Mouse (Mus musculus) lung, adult 2 months (tissue): ENCODE data around the gene Fxn. TPM values are rescaled to one million over a fixed set of nuclear protein-coding genes. Genes with fewer than 3 reads are reported as not detected.
"Not testable (repeated sequence)": the region's sequence is repeated elsewhere in the genome, so short reads cannot be mapped to it uniquely, and the experiment has no call there.

ENCODE experiments used
- DNase-seq: peaks from one replicate; pipeline ENCODE4 v3.0.0; 2022
- H3K4me1 ChIP-seq: fragments of 200-500 bp; 2 replicates; pipeline ENCODE4 v1.6.1; 2011; ENCODE audit warnings: low read length; ENCODE audit not compliant: control insufficient read depth, insufficient read depth
- H3K4me3 ChIP-seq: fragments of 200-500 bp; replicated peaks from 2 replicates; pipeline ENCODE3; 2011; ENCODE audit warnings: low read depth, mild to moderate bottlenecking, control low read depth, low read length; ENCODE audit errors: extremely low read depth
- CTCF ChIP-seq: fragments of 200-500 bp; IDR thresholded peaks from 2 replicates; pipeline ENCODE4 v1.5.1; 2011; ENCODE audit warnings: mild to moderate bottlenecking, low read length, control low read depth; ENCODE audit not compliant: insufficient read depth
- POLR2A ChIP-seq: fragments of 200-500 bp; IDR thresholded peaks from 2 replicates; pipeline ENCODE4 v1.6.1; 2011; ENCODE audit warnings: low read depth, mild to moderate bottlenecking, control low read depth, low read length, borderline replicate concordance; ENCODE audit errors: extremely low read depth
- WGBS: fragments of 180-500 bp; shearing (Covaris S2); methylation state at CpG from one replicate; pipeline ENCODE4 v1.1.7; 2018; 5-methylcytosine and 5-hydroxymethylcytosine counted together
- polyA plus RNA-seq: library from polyadenylated mRNA; depleted of rRNA; stranded (reverse); fragments of >200 nt; gene quantifications from 2 replicates; pipeline ENCODE4 v1.2.3, GENCODE M21; 2012

Gene Fxn
- polyA plus RNA-seq, 1 experiment: 7.0 TPM

GRCm38 (mm10) chr19:24253657-24254260, 26.6 kb downstream of the Fxn start:
- TF ChIP-seq POLR2A (no peak), CTCF (no peak)
- peaks cover 15% of the 10 kb centered on the region for H3K4me1 ChIP-seq
- no peak overlapping the region for H3K4me3 ChIP-seq
- DNase-seq: peak; percentile 39
- WGBS: 24% methylated on average over 9 of the region's 9 CpGs

GRCm38 (mm10) chr19:24251869-24252268, 28.5 kb downstream of the Fxn start:
- TF ChIP-seq POLR2A: no peak
- no peak for TF ChIP-seq CTCF
- Histone ChIP-seq H3K4me1 (peaks cover 8% of the 10 kb centered on the region), H3K4me3 (no peak overlapping the region)
- peak; percentile 20 for DNase-seq
- 10% methylated on average over 6 of the region's 6 CpGs for WGBS

GRCm38 (mm10) chr19:24243340-24243739, 37.1 kb downstream of the Fxn start:
- no peak overlapping the region for H3K4me3 ChIP-seq
- H3K4me1 ChIP-seq: no peaks in the 10 kb centered on the region
- TF ChIP-seq POLR2A (no peak), CTCF (no peak)
- WGBS: 91% methylated on average over 6 of the region's 6 CpGs
- no peak for DNase-seq

- 32% methylated on average over 14 of the region's 14 CpGs for WGBS
- no peak for DNase-seq
- H3K4me3 ChIP-seq: no peak overlapping the region
- TF ChIP-seq POLR2A (no peak), CTCF (no peak)
- H3K4me1 ChIP-seq: no peaks in the 10 kb centered on the region
These were observed 38.4 kb downstream of the Fxn start for GRCm38 (mm10) chr19:24241799-24242546.

GRCm38 (mm10) chr19:24241271-24241670, 39.1 kb downstream of the Fxn start:
- no peak for DNase-seq
- WGBS: 87% methylated on average over 8 of the region's 8 CpGs
- TF ChIP-seq POLR2A (no peak), CTCF (no peak)
- no peak overlapping the region for H3K4me3 ChIP-seq
- H3K4me1 ChIP-seq: no peaks in the 10 kb centered on the region

- H3K4me1 ChIP-seq: no peaks in the 10 kb centered on the region; the same call in 1 of the 2 replicates
- H3K4me3 ChIP-seq: no peak overlapping the region
- 66% methylated on average over 4 of the region's 4 CpGs for whole genome bisulfite sequencing
- no peak for TF ChIP-seq POLR2A
- no peak for TF ChIP-seq CTCF
- no peak for DNase-seq
These were observed 42.4 kb downstream of the Fxn start for GRCm38 (mm10) chr19:24238011-24238410.

- 97% methylated on average over 1 of the region's 1 CpGs for WGBS
- not testable (repeated sequence) for DNase-seq
These were observed 48.0 kb downstream of the Fxn start for GRCm38 (mm10) chr19:24232356-24232755.

GRCm38 (mm10) chr19:24225305-24225696, 55.1 kb downstream of the Fxn start:
- no peak for TF ChIP-seq CTCF
- TF ChIP-seq POLR2A: no peak
- whole genome bisulfite sequencing: 5% methylated on average over 17 of the region's 17 CpGs
- H3K4me3 ChIP-seq: peak overlapping the region; percentile 87
- peak; percentile 71 for DNase-seq
- peaks cover 5% of the 10 kb centered on the region; the same call in 1 of the 2 replicates for H3K4me1 ChIP-seq

More at GRCm38 (mm10) chr19:24232356-24232755, 48.0 kb downstream of the Fxn start:
- not testable (repeated sequence) for H3K4me1 ChIP-seq, H3K4me3 ChIP-seq

GRCm38 (mm10) chr19:24224500-24225304, 55.7 kb downstream of the Fxn start, which contains the start of gene Tjp2:
Gene Tjp2, minus strand, starts transcription at chr19:24225030.
- H3K4me3 ChIP-seq: peak within 1 kb of the TSS; percentile 87
- peak; percentile 78 for DNase-seq
- H3K4me1 ChIP-seq: peaks cover 5% of the 10 kb centered on the region; the same call in 1 of the 2 replicates
- WGBS: under 1% methylated on average over 59 of the region's 59 CpGs
- TF ChIP-seq CTCF (peak; percentile 53), POLR2A (peak; percentile 62; the same call in 1 of the 2 replicates)
